Mouse (Mus musculus): ENCODE results near the gene Kyat1.
"Not testable (repeated sequence)": the region's sequence is repeated elsewhere in the genome, so short reads cannot be mapped to it uniquely, and the experiment has no call there.

The Kyat1 gene

DNA sequence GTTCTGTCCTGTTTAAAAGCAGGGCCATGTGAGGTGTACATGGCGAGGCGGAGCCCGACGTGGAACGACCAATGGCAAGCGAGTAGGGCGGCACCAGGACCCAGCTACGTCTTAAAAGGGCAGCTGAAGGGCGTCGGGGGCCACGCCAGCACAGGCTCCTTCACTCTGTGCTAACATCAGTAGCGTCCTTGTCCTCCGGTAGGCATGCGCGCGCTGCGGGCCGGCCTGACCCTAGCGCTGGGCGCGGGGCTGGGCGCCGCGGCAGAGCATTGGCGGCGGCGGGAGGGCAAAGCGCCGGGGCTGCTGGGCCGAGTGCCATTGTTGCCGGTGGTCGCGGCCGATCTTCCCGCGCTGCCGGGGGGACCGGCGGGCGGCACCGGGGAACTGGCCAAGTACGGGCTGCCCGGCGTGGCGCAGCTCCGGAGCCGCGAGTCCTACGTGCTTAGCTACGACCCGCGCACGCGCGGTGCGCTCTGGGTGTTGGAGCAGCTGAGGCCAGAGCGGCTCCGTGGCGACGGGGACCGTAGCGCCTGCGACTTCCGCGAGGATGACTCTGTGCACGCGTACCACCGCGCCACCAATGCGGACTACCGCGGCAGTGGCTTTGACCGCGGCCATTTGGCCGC, 34.2 kb downstream of the Kyat1 start, which contains the start of gene Endog:
Gene Endog, plus strand, starts transcription at position 123 of the 626 bp plus-strand sequence.
- peak; percentile 96 for DNase-seq

DNA sequence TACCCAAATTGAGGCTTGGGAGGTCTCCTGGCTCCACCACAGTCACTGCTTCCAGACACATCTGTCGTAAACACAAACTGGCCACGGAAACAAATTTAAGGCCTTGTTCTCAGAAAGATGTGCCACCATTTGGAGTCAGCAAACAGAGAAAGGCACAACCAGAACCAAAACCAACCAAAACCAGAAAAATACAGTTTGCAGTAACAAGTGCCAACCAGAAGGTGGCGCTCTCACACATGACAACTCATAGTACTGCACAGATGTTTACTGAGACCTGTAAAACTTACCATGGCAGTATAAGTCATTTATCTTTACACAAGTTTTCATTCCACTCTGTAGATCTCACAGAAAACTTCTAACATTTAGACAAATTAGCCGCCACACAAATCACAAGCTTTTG, 39.0 kb downstream of the Kyat1 start:
- DNase-seq: no peak

GRCm38 (mm10) chr2:30164340-30164932, 41.2 kb downstream of the Kyat1 start:
- no peak for DNase-seq

DNA sequence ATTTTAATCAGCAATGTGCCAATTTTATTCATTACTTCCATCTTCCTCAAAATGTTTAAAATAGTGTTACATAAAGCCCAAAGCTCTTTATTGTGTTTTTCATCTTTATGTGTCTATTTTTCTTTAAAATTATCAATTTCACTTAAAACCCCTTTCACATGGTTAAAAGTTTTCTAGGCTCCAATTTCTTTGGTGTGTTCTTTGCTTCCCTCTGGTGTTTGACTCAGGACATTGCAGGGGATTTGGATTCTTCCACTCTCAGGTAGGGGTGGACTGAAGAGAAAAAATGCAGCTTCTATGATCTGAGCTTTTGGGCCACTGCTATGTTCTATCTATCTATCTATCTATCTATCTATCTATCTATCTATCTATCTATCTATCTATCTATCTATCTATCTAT, 43.8 kb downstream of the Kyat1 start:
- DNase-seq: no peak

GRCm38 (mm10) chr2:30159871-30160270, 45.8 kb downstream of the Kyat1 start:
- DNase-seq: not testable (repeated sequence)

DNA sequence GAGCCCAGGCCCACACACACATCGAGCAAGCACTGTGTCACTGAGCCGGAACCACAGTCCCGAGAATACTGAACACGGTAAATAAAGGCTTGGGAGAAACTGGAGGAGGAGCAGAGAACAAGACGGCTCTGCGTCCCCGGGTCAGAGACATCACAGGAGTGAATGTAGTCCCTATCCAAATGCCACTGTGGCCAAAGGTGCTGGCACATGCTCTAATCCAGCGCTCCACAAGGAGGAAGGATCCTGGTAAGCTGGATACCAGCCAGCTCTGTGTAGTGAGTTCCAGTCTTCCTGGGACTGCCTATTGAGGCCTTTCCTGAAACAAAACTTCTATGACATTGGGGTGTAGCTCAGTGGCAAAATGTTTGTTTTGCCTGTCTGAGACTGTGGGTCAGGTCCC, 53.0 kb downstream of the Kyat1 start:
- no peak for DNase-seq

DNA sequence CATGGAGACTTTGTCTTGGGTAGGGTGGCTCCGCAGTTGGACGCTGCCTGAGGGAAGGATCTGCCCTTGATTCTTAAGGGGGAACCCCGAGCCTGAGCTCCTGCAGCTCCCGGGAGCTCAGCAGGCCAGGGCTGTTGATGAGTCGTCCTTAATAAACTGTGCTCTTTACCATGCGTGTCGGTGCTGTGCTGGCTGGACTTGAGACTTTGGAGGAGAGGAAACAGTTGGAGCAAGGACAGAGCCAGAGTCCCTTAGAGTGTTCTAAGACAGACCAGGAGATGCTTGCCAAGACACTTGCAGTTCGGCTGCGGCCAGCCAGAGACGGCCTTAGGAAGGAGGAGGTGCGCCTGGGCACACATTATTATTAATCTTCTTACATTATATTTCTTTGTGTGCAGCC, 53.8 kb downstream of the Kyat1 start:
- DNase-seq: no peak

GRCm38 (mm10) chr2:30147466-30147865, 58.2 kb downstream of the Kyat1 start:
- DNase-seq: no peak

DNA sequence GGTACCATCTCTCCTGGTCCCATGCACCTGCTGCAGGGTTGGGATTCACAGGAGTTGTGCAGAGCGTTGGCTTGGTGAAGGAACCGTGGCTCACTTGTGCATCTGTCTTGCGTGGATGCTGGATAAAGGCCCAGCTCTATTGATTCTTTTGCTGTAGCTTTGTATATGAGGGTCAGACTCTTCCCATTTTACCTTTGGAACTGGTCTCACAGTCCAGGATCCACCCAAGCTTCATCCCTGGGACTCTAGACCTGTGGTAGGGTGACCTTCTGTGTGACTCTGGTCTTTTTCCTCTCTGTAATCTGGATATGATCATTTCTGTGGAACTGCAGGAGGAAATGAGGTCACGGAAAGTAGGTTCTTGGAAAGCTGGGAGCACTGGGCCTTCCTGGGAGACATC, 61.2 kb downstream of the Kyat1 start:
- DNase-seq: no peak

GRCm38 (mm10) chr2:30140021-30140420, 65.6 kb downstream of the Kyat1 start:
- DNase-seq: peak; percentile 79

DNA sequence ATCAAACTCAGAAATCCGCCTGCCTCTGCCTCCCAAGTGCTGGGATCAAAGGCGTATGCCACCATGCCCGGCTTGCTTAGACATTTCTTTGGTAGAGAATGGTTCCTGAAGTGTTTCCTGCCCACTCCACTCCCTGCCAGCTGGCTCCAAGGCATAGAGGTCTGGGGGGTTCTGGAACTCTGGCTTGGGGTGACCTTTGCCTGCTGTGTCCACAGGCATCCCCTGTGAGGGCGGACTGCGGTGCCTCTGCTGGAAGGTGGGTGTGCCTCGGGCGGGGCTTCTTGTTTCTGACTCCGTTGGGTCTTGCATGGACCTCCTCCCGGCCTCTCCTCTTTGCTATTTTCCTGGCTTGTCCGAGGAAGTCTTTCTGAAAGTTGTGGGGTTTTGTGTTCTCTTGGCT, 69.2 kb downstream of the Kyat1 start:
- DNase-seq: no peak
